Mouse (Mus musculus): ENCODE data around the gene Nrxn3.

GRCm38 (mm10) chr12:89516046-89516445 lies 793.4 kb downstream of the Nrxn3 start:
- TF ChIP-seq CTCF (IDR thresholded peaks at IDR 0.05; ENCODE audit: control insufficient read depth, insufficient read depth, low read length) (no peak), POLR2A (IDR thresholded peaks at IDR 0.05; ENCODE audit: borderline replicate concordance, control insufficient read depth, low read depth, low read length) (no peak)
